Mouse (Mus musculus): ENCODE measurements around the gene Dact2. TPM values are rescaled to one million over a fixed set of nuclear protein-coding genes. Genes with fewer than 3 reads are reported as not detected.

Gene Dact2
- polyA plus RNA-seq, 1 experiment from 2014 or later = 3.9 TPM

Other genes starting within 250 kb of the Dact2 start
- gene Gm7356, start 200.6 kb downstream of the Dact2 start, polyA plus RNA-seq (2015; fragmentation: Nextera tagmentation; extraction: Ambion mirVana) = not detected in 2 replicates
- gene Gm7358, start 144.8 kb downstream of the Dact2 start, polyA plus RNA-seq (2015; fragmentation: Nextera tagmentation; extraction: Ambion mirVana) = not detected in 2 replicates
- 172 and 177 TPM in 2 replicates for gene Smoc2, start 75.2 kb upstream of the Dact2 start, polyA plus RNA-seq (2015; fragmentation: Nextera tagmentation; extraction: Ambion mirVana)